Comparison of ENCODE assay signal across 17 mouse cellular contexts in genomic region chr16:36057933-36058475, GRCm38 (mm10). TPM values are rescaled to one million over a fixed set of nuclear protein-coding genes. Genes with fewer than 3 reads are reported as not detected.
A peak's percentile ranks its signal among the peaks of the same experiment; 100 is the strongest.
DNase-seq lines count a peak whose midpoint lies in the region; ATAC-seq lines count a peak whose summit lies in the region.
"Had no signal": no experiment of that assay in that cellular context is flagged by ENCODE, and none has a peak within 500 bp of the region (broad histone marks: within the 10 kb centered on the region; RNA-seq: fewer than 3 reads in every experiment).

No protein-coding gene starts in this region.

- WGBS in heart, embryonic 10.5 days: 47% methylated on average over 8 of the region's 8 CpGs
- WGBS in heart, embryonic 13.5 days: 45% methylated on average over 8 of the region's 8 CpGs

- peaks cover 29% of the 10 kb centered on the region for H3K36me3 ChIP-seq in heart, embryonic 10.5 days
- H3K36me3 ChIP-seq in heart, embryonic 13.5 days: peaks cover 39% of the 10 kb centered on the region
- H3K36me3 ChIP-seq: midbrain, embryonic 15.5 days had no signal

- peaks cover 43% of the 10 kb centered on the region for H3K4me1 ChIP-seq in heart, embryonic 10.5 days
- peaks cover 88% of the 10 kb centered on the region for H3K4me1 ChIP-seq in heart, embryonic 13.5 days
- H3K4me1 ChIP-seq: forebrain, embryonic 10.5 days; midbrain, embryonic 15.5 days had no signal

- no peak for ATAC-seq in heart, embryonic 13.5 days (ENCODE audit: extremely low read depth, insufficient number of reproducible peaks, low FRiP score, low TSS enrichment)
- ATAC-seq: CD4-positive, CD25-positive, alpha-beta regulatory T cell, adult 4 months; forebrain, postnatal 0 days; lung, postnatal 0 days; midbrain, embryonic 15.5 days had no signal

- H3K9me3 ChIP-seq in heart, embryonic 10.5 days: no peaks in the 10 kb centered on the region
- no peaks in the 10 kb centered on the region for H3K9me3 ChIP-seq in heart, embryonic 13.5 days
- H3K9me3 ChIP-seq: forebrain, embryonic 10.5 days; midbrain, embryonic 15.5 days had no signal

- H3K27me3 ChIP-seq in heart, embryonic 10.5 days (ENCODE audit: insufficient read depth, poor library complexity, severe bottlenecking): no peaks in the 10 kb centered on the region
- no peaks in the 10 kb centered on the region for H3K27me3 ChIP-seq in heart, embryonic 13.5 days (replicated peaks)
- H3K27me3 ChIP-seq: midbrain, embryonic 15.5 days had no signal

- no peak overlapping the region for H3K4me3 ChIP-seq in heart, embryonic 10.5 days
- no peak overlapping the region for H3K4me3 ChIP-seq in heart, embryonic 13.5 days
- H3K4me3 ChIP-seq: forebrain, embryonic 10.5 days; midbrain, embryonic 15.5 days; myocyte had no signal

- no peak overlapping the region for H3K4me2 ChIP-seq in heart, embryonic 13.5 days
- H3K4me2 ChIP-seq: hindbrain, embryonic 14.5 days; midbrain, embryonic 15.5 days had no signal

- H3K27ac ChIP-seq in heart, embryonic 10.5 days: peak overlapping the region; percentile 47; the same call in 1 of the 2 replicates
- H3K27ac ChIP-seq in heart, embryonic 13.5 days (replicated peaks): peak overlapping the region; percentile 39; the same call in 1 of the 2 replicates
- H3K27ac ChIP-seq: forebrain, embryonic 10.5 days; hindbrain, embryonic 14.5 days; midbrain, embryonic 15.5 days had no signal

- H3K9ac ChIP-seq in heart, embryonic 13.5 days: peak overlapping the region; percentile 67
- H3K9ac ChIP-seq: forebrain, postnatal 0 days; hindbrain, embryonic 14.5 days; midbrain, embryonic 15.5 days had no signal

- DNase-seq in adrenal gland, postnatal 14 days: peak; percentile 28
- no peak for DNase-seq in adrenal gland, postnatal 25 days
- no peak for DNase-seq in heart, embryonic 10.5 days (ENCODE audit: low spot score)
- DNase-seq in heart, adult 8-10 months (ENCODE audit: low spot score): no peak
- peak; percentile 23 to 29 for DNase-seq in kidney, postnatal 36 days
- DNase-seq in kidney, adult 8-10 months: no peak
- no peak for DNase-seq in yolk sac, embryonic 10.5 days (ENCODE audit: low spot score)
- DNase-seq: cerebellum, adult 2 months; forebrain, postnatal 0 days; thymus, postnatal 4 days had no signal

RNA-seq across cellular contexts. Expression of gene Fam162a, which starts 13.4 kb away (rescaled TPM):
- total RNA-seq in adrenal gland, postnatal 14 days (2021): 206 and 210 TPM in 2 replicates
- total RNA-seq in adrenal gland, postnatal 25 days (2021): 164 TPM in 2 replicates
- polyA plus RNA-seq in heart, embryonic 10.5 days (2016; fragmentation: Nextera tagmentation; extraction: Ambion mirVana): 619 and 675 TPM in 2 replicates
- 100 to 1,000 TPM; 233 to 250 (median 245) TPM for total RNA-seq in heart, adult 8-10 months (2022)
- 791 and 887 TPM in 2 replicates for polyA plus RNA-seq in heart, embryonic 13.5 days (2015; fragmentation: Nextera tagmentation; extraction: Ambion mirVana)

RNA-seq across cellular contexts. Expression of gene Ccdc58, which starts 13.5 kb away (rescaled TPM):
- total RNA-seq in adrenal gland, postnatal 14 days (2021): 50.9 and 54.6 TPM in 2 replicates
- 54.1 and 66.4 TPM in 2 replicates for total RNA-seq in adrenal gland, postnatal 25 days (2021)
- polyA plus RNA-seq in heart, embryonic 10.5 days (2016; fragmentation: Nextera tagmentation; extraction: Ambion mirVana): 101 and 102 TPM in 2 replicates
- 10 to 100 TPM; 28.4 to 36.5 (median 31.4) TPM for total RNA-seq in heart, adult 8-10 months (2022)
- 80.5 and 89.1 TPM in 2 replicates for polyA plus RNA-seq in heart, embryonic 13.5 days (2015; fragmentation: Nextera tagmentation; extraction: Ambion mirVana)

RNA-seq across cellular contexts. Expression of gene Wdr5b, which starts 17.0 kb away (rescaled TPM):
- 3.6 and 5.1 TPM in 2 replicates for total RNA-seq in adrenal gland, postnatal 14 days (2021)
- 5.7 and 5.9 TPM in 2 replicates for total RNA-seq in adrenal gland, postnatal 25 days (2021)
- polyA plus RNA-seq in heart, embryonic 10.5 days (2016; fragmentation: Nextera tagmentation; extraction: Ambion mirVana): 5.4 and 5.9 TPM in 2 replicates
- 1 to 10 TPM; 2.9 to 4.2 (median 3.7) TPM for total RNA-seq in heart, adult 8-10 months (2022)
- polyA plus RNA-seq in heart, embryonic 13.5 days (2015; fragmentation: Nextera tagmentation; extraction: Ambion mirVana): 6.2 and 6.7 TPM in 2 replicates

Comparison
In these comparisons a context has a peak if more than half of its experiments do, and no peak if none do; other contexts are left out.
1. DNase-seq: peak in adrenal gland, postnatal 14 days (single experiment) and kidney, postnatal 36 days (2 of 2); none in adrenal gland, postnatal 25 days (single experiment), heart, embryonic 10.5 days (single experiment), heart, adult 8-10 months (single experiment), kidney, adult 8-10 months (0 of 2) and yolk sac, embryonic 10.5 days (single experiment).